Mouse (Mus musculus) hindbrain, embryonic 11.5 days (tissue): ENCODE measurements around the gene Fgfr2. TPM values are rescaled to one million over a fixed set of nuclear protein-coding genes. Genes with fewer than 3 reads are reported as not detected.
A peak's percentile ranks its signal among the peaks of the same experiment; 100 is the strongest.

ENCODE experiments used
- ATAC-seq: fragments of 200-750 bp; cut with Nextera tagmentation; 2 replicates; pipeline ENCODE4 v1.8.0; 2017; ENCODE audit warnings: mild to moderate bottlenecking, moderate TSS enrichment, moderate library complexity; ENCODE audit not compliant: low FRiP score
- DNase-seq: peaks from one replicate; pipeline ENCODE4 v3.0.0-alpha.2; 2015; ENCODE audit warnings: low spot score
- H3K27ac ChIP-seq: fragments of 300-500 bp; sonication (generic); 2 replicates; pipeline ENCODE4 v1.5.1; 2014; ENCODE audit warnings: mild to moderate bottlenecking, low read depth, low read length
- H3K27me3 ChIP-seq: fragments of 300-500 bp; sonication (generic); 2 replicates; pipeline ENCODE4 v1.6.1; 2014; ENCODE audit warnings: mild to moderate bottlenecking, low read length, moderate library complexity, mixed read lengths; ENCODE audit not compliant: control insufficient read depth, insufficient read depth
- H3K36me3 ChIP-seq: fragments of 300-500 bp; sonication (generic); 2 replicates; pipeline ENCODE4 v1.6.1; 2014; ENCODE audit warnings: mild to moderate bottlenecking, low read length, moderate library complexity, mixed read lengths; ENCODE audit not compliant: control insufficient read depth, insufficient read depth
- H3K4me1 ChIP-seq: fragments of 300-500 bp; sonication (generic); replicated peaks from 2 replicates; pipeline ENCODE4 v1.6.1; 2014; ENCODE audit warnings: low read length, mixed read lengths; ENCODE audit not compliant: control insufficient read depth, insufficient read depth
- H3K4me2 ChIP-seq: fragments of 300-500 bp; sonication (generic); replicated peaks from 2 replicates; pipeline ENCODE4 v1.6.1; 2014; ENCODE audit warnings: mild to moderate bottlenecking, low read depth, low read length
- H3K4me3 ChIP-seq: fragments of 300-500 bp; sonication (generic); 2 replicates; pipeline ENCODE4 v1.5.1; 2014; ENCODE audit warnings: low read depth, low read length
- H3K9ac ChIP-seq: fragments of 300-500 bp; sonication (generic); 2 replicates; pipeline ENCODE4 v1.6.1; 2014; ENCODE audit warnings: low read depth, low read length
- H3K9me3 ChIP-seq: fragments of 300-500 bp; sonication (generic); 2 replicates; pipeline ENCODE4 v1.6.1; 2016; ENCODE audit warnings: low read length; ENCODE audit not compliant: control insufficient read depth
- WGBS: fragments of 180-500 bp; shearing (Covaris S2); extraction: QIAGEN DNeasy Blood & Tissue Kit; methylation state at CpG from one replicate; pipeline ENCODE4 v1.1.7; 2014; 5-methylcytosine and 5-hydroxymethylcytosine counted together
- polyA plus RNA-seq: library from polyadenylated mRNA; unstranded; fragments of >200 nt; fragmentation: Nextera tagmentation; extraction: Ambion mirVana; gene quantifications from 2 replicates; pipeline ENCODE4 v1.2.1, GENCODE M21; 2014

Gene Fgfr2
- polyA plus RNA-seq, 1 experiment from 2014 or later: 71.3 TPM

- no peak overlapping the region for H3K27ac ChIP-seq
- no peaks in the 10 kb centered on the region for H3K27me3 ChIP-seq
- no peak overlapping the region for H3K4me3 ChIP-seq
- no peak overlapping the region for H3K9ac ChIP-seq
- DNase-seq (no peak), ATAC-seq (no peak)
- 95% methylated on average over 3 of the region's 3 CpGs for WGBS
- no peak overlapping the region for H3K4me2 ChIP-seq
- no peaks in the 10 kb centered on the region for H3K9me3 ChIP-seq
- no peaks in the 10 kb centered on the region for H3K4me1 ChIP-seq
- H3K36me3 ChIP-seq: no peaks in the 10 kb centered on the region
These were observed 2822.5 kb downstream of the Fgfr2 start for GRCm38 (mm10) chr7:130300606-130301005.

- no peak for DNase-seq
- Histone ChIP-seq H3K27me3 (no peaks in the 10 kb centered on the region), H3K36me3 (no peaks in the 10 kb centered on the region), H3K4me2 (no peak overlapping the region), H3K4me3 (no peak overlapping the region), H3K9me3 (no peaks in the 10 kb centered on the region), H3K27ac (no peak overlapping the region), H3K9ac (no peak overlapping the region), H3K4me1 (no peaks in the 10 kb centered on the region)
- 77% methylated on average over 3 of the region's 3 CpGs for WGBS
- ATAC-seq: no peak
These were observed 2824.1 kb downstream of the Fgfr2 start for GRCm38 (mm10) chr7:130298926-130299594.

GRCm38 (mm10) chr7:130291179-130291578 is 2832.0 kb downstream of the Fgfr2 start:
- no peak for ATAC-seq
- 67% methylated on average over 6 of the region's 6 CpGs for WGBS
- H3K27me3 ChIP-seq: no peaks in the 10 kb centered on the region
- H3K4me1 ChIP-seq: peaks cover 8% of the 10 kb centered on the region
- H3K4me3 ChIP-seq: no peak overlapping the region
- no peak overlapping the region for H3K4me2 ChIP-seq
- H3K27ac ChIP-seq: no peak overlapping the region
- no peak for DNase-seq
- H3K9ac ChIP-seq: no peak overlapping the region
- no peaks in the 10 kb centered on the region for H3K36me3 ChIP-seq
- no peaks in the 10 kb centered on the region for H3K9me3 ChIP-seq

GRCm38 (mm10) chr7:130289428-130289790 is 2833.7 kb downstream of the Fgfr2 start:
- Histone ChIP-seq H3K27me3 (no peaks in the 10 kb centered on the region), H3K27ac (no peak overlapping the region), H3K36me3 (no peaks in the 10 kb centered on the region), H3K4me1 (peaks cover 8% of the 10 kb centered on the region), H3K9me3 (no peaks in the 10 kb centered on the region), H3K4me3 (no peak overlapping the region), H3K9ac (no peak overlapping the region), H3K4me2 (no peak overlapping the region)
- DNase-seq (no peak), ATAC-seq (no peak)
- 38% methylated on average over 9 of the region's 9 CpGs for WGBS

- Histone ChIP-seq H3K4me3 (no peak overlapping the region), H3K36me3 (no peaks in the 10 kb centered on the region), H3K27me3 (no peaks in the 10 kb centered on the region), H3K4me1 (peaks cover 8% of the 10 kb centered on the region), H3K9ac (no peak overlapping the region), H3K9me3 (no peaks in the 10 kb centered on the region), H3K4me2 (no peak overlapping the region), H3K27ac (no peak overlapping the region)
- no peak for DNase-seq
- ATAC-seq: no peak
- WGBS: 51% methylated on average over 11 of the region's 11 CpGs
These were observed 2834.3 kb downstream of the Fgfr2 start for GRCm38 (mm10) chr7:130288719-130289427.

- WGBS: 83% methylated on average over 7 of the region's 7 CpGs
- ATAC-seq (no peak), DNase-seq (no peak)
- no peaks in the 10 kb centered on the region for H3K27me3 ChIP-seq
- no peak overlapping the region for H3K4me3 ChIP-seq
- no peaks in the 10 kb centered on the region for H3K9me3 ChIP-seq
- H3K4me1 ChIP-seq: peaks cover 8% of the 10 kb centered on the region
- H3K27ac ChIP-seq: no peak overlapping the region
- H3K4me2 ChIP-seq: no peak overlapping the region
- H3K36me3 ChIP-seq: no peaks in the 10 kb centered on the region
- H3K9ac ChIP-seq: no peak overlapping the region
These were observed 2834.9 kb downstream of the Fgfr2 start for GRCm38 (mm10) chr7:130288248-130288647.

- no peaks in the 10 kb centered on the region for H3K27me3 ChIP-seq
- DNase-seq (peak; percentile 32), ATAC-seq (no peak)
- H3K4me2 ChIP-seq: no peak overlapping the region
- peak overlapping the region; percentile 33; the same call in 1 of the 2 replicates for H3K27ac ChIP-seq
- no peaks in the 10 kb centered on the region for H3K9me3 ChIP-seq
- no peaks in the 10 kb centered on the region for H3K36me3 ChIP-seq
- H3K4me1 ChIP-seq: peaks cover 10% of the 10 kb centered on the region; the same call in 1 of the 2 replicates
- no peak overlapping the region for H3K4me3 ChIP-seq
- no peak overlapping the region for H3K9ac ChIP-seq
- 60% methylated on average over 19 of the region's 19 CpGs for WGBS
These were observed 2844.1 kb downstream of the Fgfr2 start for GRCm38 (mm10) chr7:130278738-130279705.

GRCm38 (mm10) chr7:130278000-130278737 is 2845.0 kb downstream of the Fgfr2 start:
- no peak for DNase-seq
- peaks cover 10% of the 10 kb centered on the region; the same call in 1 of the 2 replicates for H3K4me1 ChIP-seq
- 45% methylated on average over 11 of the region's 11 CpGs for WGBS
- no peaks in the 10 kb centered on the region for H3K27me3 ChIP-seq
- ATAC-seq: peak; percentile 53
- H3K36me3 ChIP-seq: no peaks in the 10 kb centered on the region
- H3K9ac ChIP-seq: no peak overlapping the region
- H3K4me3 ChIP-seq: no peak overlapping the region
- H3K27ac ChIP-seq: 0 out of 2 replicates have a peak overlapping the region, but pooled peaks have one; percentile 33
- no peaks in the 10 kb centered on the region for H3K9me3 ChIP-seq
- H3K4me2 ChIP-seq: no peak overlapping the region
